ENCODE assay signal across 8 mouse cellular contexts in genomic region chr7:97325156-97325985, GRCm38 (mm10). TPM values are rescaled to one million over a fixed set of nuclear protein-coding genes. Genes with fewer than 3 reads are reported as not detected.
DNase-seq lines count a peak whose midpoint lies in the region; ATAC-seq and TF ChIP-seq lines count a peak whose summit lies in the region.

No protein-coding gene starts in this region.

- H3K4me3 ChIP-seq in embryonic facial prominence, embryonic 15.5 days (replicated peaks), result peak overlapping the region; percentile 35
- peak overlapping the region; percentile 23 for H3K4me3 ChIP-seq in hindbrain, postnatal 0 days (ENCODE audit: low read length)
- H3K4me3 ChIP-seq in midbrain, embryonic 15.5 days, result peak overlapping the region; percentile 30

- no peaks in the 10 kb centered on the region for H3K9me3 ChIP-seq in embryonic facial prominence, embryonic 15.5 days (replicated peaks)
- H3K9me3 ChIP-seq in hindbrain, postnatal 0 days (ENCODE audit: low read length), result no peaks in the 10 kb centered on the region
- no peaks in the 10 kb centered on the region for H3K9me3 ChIP-seq in midbrain, embryonic 15.5 days

- no peak for ATAC-seq in embryonic facial prominence, embryonic 15.5 days (ENCODE audit: insufficient number of reproducible peaks, low FRiP score, low TSS enrichment, low read depth)
- ATAC-seq in hindbrain, postnatal 0 days, result peak; percentile 34
- peak; percentile 7; the same call in 1 of the 2 replicates for ATAC-seq in midbrain, embryonic 15.5 days (replicated peaks)

- no peak overlapping the region for H3K9ac ChIP-seq in embryonic facial prominence, embryonic 15.5 days
- H3K9ac ChIP-seq in hindbrain, postnatal 0 days (replicated peaks; ENCODE audit: low read length), result no peak overlapping the region
- no peak overlapping the region for H3K9ac ChIP-seq in midbrain, embryonic 15.5 days

- H3K4me1 ChIP-seq in embryonic facial prominence, embryonic 15.5 days, result peaks cover 10% of the 10 kb centered on the region
- H3K4me1 ChIP-seq in hindbrain, postnatal 0 days (ENCODE audit: insufficient read depth, low read length), result 0 out of 2 replicates have a peak, but pooled peaks cover 1% of the 10 kb centered on the region
- peaks cover 21% of the 10 kb centered on the region for H3K4me1 ChIP-seq in midbrain, embryonic 15.5 days

- no peak for TF ChIP-seq CTCF in hindbrain, postnatal 0 days (IDR thresholded peaks at IDR 0.05; ENCODE audit: low read depth)

- no peaks in the 10 kb centered on the region for H3K36me3 ChIP-seq in embryonic facial prominence, embryonic 15.5 days
- no peaks in the 10 kb centered on the region for H3K36me3 ChIP-seq in hindbrain, postnatal 0 days (ENCODE audit: insufficient read depth, low read length)
- H3K36me3 ChIP-seq in midbrain, embryonic 15.5 days (replicated peaks), result 0 out of 2 replicates have a peak, but pooled peaks cover 3% of the 10 kb centered on the region

- peak overlapping the region; percentile 53 for H3K4me2 ChIP-seq in embryonic facial prominence, embryonic 15.5 days (replicated peaks)
- H3K4me2 ChIP-seq in hindbrain, postnatal 0 days (ENCODE audit: low read depth, low read length), result peak overlapping the region; percentile 37
- H3K4me2 ChIP-seq in midbrain, embryonic 15.5 days, result peak overlapping the region; percentile 46

- WGBS in embryonic facial prominence, embryonic 15.5 days, result 14% methylated on average over 86 of the region's 96 CpGs
- 19% methylated on average over 84 of the region's 96 CpGs for WGBS in hindbrain, postnatal 0 days
- 13% methylated on average over 85 of the region's 96 CpGs for WGBS in midbrain, embryonic 15.5 days

- no peak overlapping the region for H3K27ac ChIP-seq in embryonic facial prominence, embryonic 15.5 days (replicated peaks)
- no peak overlapping the region for H3K27ac ChIP-seq in hindbrain, postnatal 0 days
- no peak overlapping the region for H3K27ac ChIP-seq in midbrain, embryonic 15.5 days

- peak; percentile 34 to 56 for DNase-seq in left cerebral cortex, adult 18-20 months (ENCODE audit: low spot score in 2 of 2)
- no peak for DNase-seq in left cerebral cortex, adult 11 months (ENCODE audit: low spot score)
- DNase-seq in hindbrain, postnatal 0 days (ENCODE audit: low spot score), result peak; percentile 28
- DNase-seq in ovary, adult 18-20 months (ENCODE audit: low spot score), result no peak
- no peak for DNase-seq in spleen, postnatal 10 days (ENCODE audit: low spot score in 2 of 2)
- DNase-seq in spleen, postnatal 4 days (ENCODE audit: low spot score in 2 of 2), result no peak

- peaks cover 34% of the 10 kb centered on the region for H3K27me3 ChIP-seq in embryonic facial prominence, embryonic 15.5 days
- no peaks in the 10 kb centered on the region for H3K27me3 ChIP-seq in hindbrain, postnatal 0 days (ENCODE audit: insufficient read depth, low read length)
- peaks cover 29% of the 10 kb centered on the region for H3K27me3 ChIP-seq in midbrain, embryonic 15.5 days (replicated peaks)

RNA-seq across cellular contexts. Expression of gene Usp35, which starts 6.4 kb away (rescaled TPM):
- 10 to 100 TPM; 17.2 to 19.3 TPM for total RNA-seq in left cerebral cortex, adult 18-20 months (2021)
- 2.4 and 2.5 TPM in 2 replicates for polyA plus RNA-seq in embryonic facial prominence, embryonic 15.5 days (2015; fragmentation: Nextera tagmentation; extraction: Ambion mirVana)
- total RNA-seq in hindbrain, postnatal 0 days (2014; rRNA removed), result 14.2 and 14.4 TPM in 2 replicates
- 2.4 and 3.6 TPM in 2 replicates for polyA plus RNA-seq in hindbrain, postnatal 0 days (2015; fragmentation: Nextera tagmentation; extraction: Ambion mirVana)
- 4.8 and 5.3 TPM in 2 replicates for polyA plus RNA-seq in midbrain, embryonic 15.5 days (2015; fragmentation: Nextera tagmentation; extraction: Ambion mirVana)

RNA-seq across cellular contexts. Expression of gene Kctd21, which starts 6.8 kb away (rescaled TPM):
- total RNA-seq in left cerebral cortex, adult 18-20 months (2021), result 10 to 100 TPM; 13.7 to 15.1 TPM
- 4.8 and 5.4 TPM in 2 replicates for polyA plus RNA-seq in embryonic facial prominence, embryonic 15.5 days (2015; fragmentation: Nextera tagmentation; extraction: Ambion mirVana)
- total RNA-seq in hindbrain, postnatal 0 days (2014; rRNA removed), result 5.2 and 8.4 TPM in 2 replicates
- polyA plus RNA-seq in hindbrain, postnatal 0 days (2015; fragmentation: Nextera tagmentation; extraction: Ambion mirVana), result 3.2 and 3.4 TPM in 2 replicates
- polyA plus RNA-seq in midbrain, embryonic 15.5 days (2015; fragmentation: Nextera tagmentation; extraction: Ambion mirVana), result 8.1 and 8.3 TPM in 2 replicates

RNA-seq across cellular contexts. Expression of gene Alg8, which starts 46.0 kb away (rescaled TPM):
- 10 to 100 TPM in 1 of 2 experiments, 1 to 10 TPM in 1; 9.8 to 10.4 TPM for total RNA-seq in left cerebral cortex, adult 18-20 months (2021)
- polyA plus RNA-seq in embryonic facial prominence, embryonic 15.5 days (2015; fragmentation: Nextera tagmentation; extraction: Ambion mirVana), result 35.0 and 35.3 TPM in 2 replicates
- 5.2 and 6.0 TPM in 2 replicates for total RNA-seq in hindbrain, postnatal 0 days (2014; rRNA removed)
- 11.4 and 11.8 TPM in 2 replicates for polyA plus RNA-seq in hindbrain, postnatal 0 days (2015; fragmentation: Nextera tagmentation; extraction: Ambion mirVana)
- 12.9 and 14.2 TPM in 2 replicates for polyA plus RNA-seq in midbrain, embryonic 15.5 days (2015; fragmentation: Nextera tagmentation; extraction: Ambion mirVana)

Comparison
In these comparisons a context has a peak if more than half of its experiments do, and no peak if none do; other contexts are left out.
1. DNase-seq: peak in left cerebral cortex, adult 18-20 months (2 of 2) and hindbrain, postnatal 0 days (single experiment); none in left cerebral cortex, adult 11 months (single experiment), ovary, adult 18-20 months (single experiment), spleen, postnatal 10 days (0 of 2) and spleen, postnatal 4 days (0 of 2).
2. Peak in every context shown above with its lines, with median percentiles within 50 percentile points of each other: H3K4me2 ChIP-seq and H3K4me3 ChIP-seq.